Mouse (Mus musculus): ENCODE results near the gene Stk24. TPM values are rescaled to one million over a fixed set of nuclear protein-coding genes. Genes with fewer than 3 reads are reported as not detected.
A peak's percentile ranks its signal among the peaks of the same experiment; 100 is the strongest.

Stk24 gene
- polyA plus RNA-seq, 1 experiment, result 29.8 TPM

DNA sequence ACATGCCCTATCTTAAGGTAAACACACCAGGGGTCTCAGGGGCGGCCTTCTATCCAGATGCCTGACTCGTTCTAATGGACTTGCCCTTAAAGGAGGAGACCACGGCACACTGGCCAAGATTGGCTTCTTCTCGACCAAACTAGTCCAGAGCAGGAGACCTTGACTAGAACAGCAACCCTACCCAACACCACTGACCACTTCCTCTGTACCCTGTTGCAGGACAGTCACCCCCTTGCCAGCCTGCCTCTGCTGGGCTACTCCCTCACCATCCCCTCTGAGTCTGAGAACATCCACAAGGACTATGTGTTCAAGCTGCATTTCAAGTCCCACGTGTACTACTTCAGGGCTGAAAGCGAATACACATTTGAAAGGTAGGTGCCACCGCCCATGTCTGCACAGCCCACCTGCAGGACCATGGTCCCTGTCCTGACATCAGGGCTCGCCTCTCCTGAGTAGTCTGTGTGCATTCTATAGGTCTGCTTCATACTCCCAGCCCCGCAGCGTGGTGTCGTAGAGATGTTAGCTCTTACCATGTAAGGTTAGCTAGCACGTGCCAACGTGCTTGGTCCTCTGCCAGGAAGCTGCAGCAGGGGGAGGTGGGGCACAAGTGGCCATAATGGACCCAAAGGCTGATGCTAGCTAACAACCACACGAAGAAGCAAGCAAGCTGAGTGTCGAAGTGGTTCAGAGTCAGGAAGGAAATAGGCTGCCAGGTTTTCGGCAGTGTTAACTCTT is 99.0 kb downstream of the Stk24 start:
- TF ChIP-seq MYOG (IDR thresholded peaks at IDR 0.05; ENCODE audit: control insufficient read depth, extremely low read depth, insufficient read length) (no peak), FOSL1 (IDR thresholded peaks at IDR 0.05; ENCODE audit: insufficient read depth, low read length, poor library complexity, severe bottlenecking) (no peak), MYOD1 (IDR thresholded peaks at IDR 0.05; ENCODE audit: control insufficient read depth, insufficient read length, low read depth) (no peak), MAX (IDR thresholded peaks at IDR 0.05) (no peak), CTCF (IDR thresholded peaks at IDR 0.05; ENCODE audit: control insufficient read depth, insufficient read depth, insufficient read length) (no peak), USF1 (IDR thresholded peaks at IDR 0.05; ENCODE audit: low read depth) (no peak), CEBPB (IDR thresholded peaks at IDR 0.05; ENCODE audit: low read depth) (no peak)
- Histone ChIP-seq H3K79me3 (ENCODE audit: low read depth) (no peaks in the 10 kb centered on the region), H3K36me3 (ENCODE audit: control insufficient read depth, insufficient read depth) (peaks cover 63% of the 10 kb centered on the region), H3K4me3 (ENCODE audit: insufficient read depth, poor library complexity, severe bottlenecking) (no peak overlapping the region), H3K27me3 (ENCODE audit: control insufficient read depth, insufficient read depth, insufficient read length) (no peaks in the 10 kb centered on the region), H3K79me2 (ENCODE audit: control insufficient read depth, insufficient read depth) (no peaks in the 10 kb centered on the region), H3ac (ENCODE audit: control insufficient read depth, insufficient read length, low read depth) (no peak overlapping the region)

DNA sequence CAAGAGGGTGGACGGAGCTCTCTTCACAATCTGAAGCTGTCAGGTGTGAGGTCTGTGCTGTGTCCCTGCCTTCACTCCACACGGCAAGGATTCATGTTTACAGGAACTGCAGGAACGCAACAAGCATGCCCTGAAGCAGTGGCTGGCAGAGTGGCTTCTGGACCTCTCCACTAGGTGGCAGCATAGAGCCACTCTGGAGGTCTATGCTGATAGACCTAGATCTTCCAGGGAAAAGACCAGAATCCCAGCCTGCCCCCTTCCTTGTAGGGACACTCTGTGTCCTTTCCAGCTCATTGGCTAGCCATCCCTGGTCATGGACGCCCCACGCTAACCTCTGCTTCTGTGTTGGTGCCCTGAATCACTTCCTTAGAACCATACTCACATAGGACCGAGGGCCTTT is 100.7 kb downstream of the Stk24 start:
- no peak overlapping the region for H3ac ChIP-seq (ENCODE audit: control insufficient read depth, insufficient read length, low read depth)
- peaks cover 61% of the 10 kb centered on the region for H3K36me3 ChIP-seq (ENCODE audit: control insufficient read depth, insufficient read depth)
- H3K79me3 ChIP-seq (ENCODE audit: low read depth), result no peaks in the 10 kb centered on the region
- no peaks in the 10 kb centered on the region for H3K79me2 ChIP-seq (ENCODE audit: control insufficient read depth, insufficient read depth)
- TF ChIP-seq CTCF (IDR thresholded peaks at IDR 0.05; ENCODE audit: control insufficient read depth, insufficient read depth, insufficient read length) (peak; percentile 84), MYOG (IDR thresholded peaks at IDR 0.05; ENCODE audit: control insufficient read depth, extremely low read depth, insufficient read length) (no peak)
- no peaks in the 10 kb centered on the region for H3K27me3 ChIP-seq (ENCODE audit: control insufficient read depth, insufficient read depth, insufficient read length)
- no peak overlapping the region for H3K4me3 ChIP-seq (ENCODE audit: insufficient read depth, poor library complexity, severe bottlenecking)

DNA sequence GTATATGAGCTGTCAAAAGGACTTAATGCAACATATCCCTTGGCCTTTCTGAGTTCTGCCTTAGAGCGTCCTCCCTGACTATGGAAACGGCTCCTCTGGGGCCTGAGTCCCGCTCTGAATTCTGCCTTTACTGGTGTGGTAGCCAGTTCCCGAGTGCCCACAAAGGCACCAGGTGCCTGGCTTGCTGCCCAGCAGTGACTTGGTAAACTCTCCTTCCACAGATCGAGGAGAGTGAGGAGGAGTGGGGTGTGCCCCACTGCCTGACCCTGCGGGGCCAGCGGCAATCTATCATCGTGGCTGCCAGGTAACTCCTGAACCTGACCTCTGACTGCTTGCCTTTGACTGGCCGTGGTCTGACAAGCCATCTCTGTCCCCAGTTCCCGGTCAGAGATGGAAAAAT is 103.8 kb downstream of the Stk24 start:
- peaks cover 61% of the 10 kb centered on the region for H3K36me3 ChIP-seq (ENCODE audit: control insufficient read depth, insufficient read depth)

DNA sequence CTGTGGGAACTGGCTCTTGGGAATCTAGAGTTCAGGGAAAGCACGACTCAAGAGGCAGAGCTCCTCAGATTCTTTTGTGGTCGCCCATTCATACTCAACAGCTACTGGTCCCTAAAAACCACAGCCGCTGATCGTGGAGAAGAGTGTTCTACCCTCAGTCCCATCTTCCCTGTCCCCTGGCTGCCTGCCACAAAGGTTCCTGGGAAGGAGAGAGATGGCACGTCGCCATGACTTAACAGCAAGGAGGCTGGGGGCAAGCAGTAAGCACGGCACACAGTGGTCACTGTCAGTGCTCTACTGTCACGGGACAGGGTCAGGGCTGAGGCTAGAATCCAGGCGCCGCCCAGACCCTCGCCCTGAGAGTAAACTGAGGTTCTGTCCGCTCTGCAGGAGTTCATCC is 104.8 kb downstream of the Stk24 start:
- Histone ChIP-seq H3K4me3 (ENCODE audit: insufficient read depth, poor library complexity, severe bottlenecking) (no peak overlapping the region), H3K36me3 (ENCODE audit: control insufficient read depth, insufficient read depth) (peaks cover 64% of the 10 kb centered on the region), H3K79me2 (ENCODE audit: control insufficient read depth, insufficient read depth) (no peaks in the 10 kb centered on the region), H3K27me3 (ENCODE audit: control insufficient read depth, insufficient read depth, insufficient read length) (no peaks in the 10 kb centered on the region), H3ac (ENCODE audit: control insufficient read depth, insufficient read length, low read depth) (no peak overlapping the region), H3K79me3 (ENCODE audit: low read depth) (no peaks in the 10 kb centered on the region)
- TF ChIP-seq MYOG (IDR thresholded peaks at IDR 0.05; ENCODE audit: control insufficient read depth, extremely low read depth, insufficient read length), result no peak
- TF ChIP-seq FOSL1 (IDR thresholded peaks at IDR 0.05; ENCODE audit: insufficient read depth, low read length, poor library complexity, severe bottlenecking), result no peak
- TF ChIP-seq MYOD1 (IDR thresholded peaks at IDR 0.05; ENCODE audit: control insufficient read depth, insufficient read length, low read depth), result no peak
- TF ChIP-seq CEBPB (IDR thresholded peaks at IDR 0.05; ENCODE audit: low read depth), result no peak
- TF ChIP-seq MAX (IDR thresholded peaks at IDR 0.05), result no peak
- no peak for TF ChIP-seq CTCF (IDR thresholded peaks at IDR 0.05; ENCODE audit: control insufficient read depth, insufficient read depth, insufficient read length)
- no peak for TF ChIP-seq USF1 (IDR thresholded peaks at IDR 0.05; ENCODE audit: low read depth)

More for the DNA sequence above, 103.8 kb downstream of the Stk24 start:
- Histone ChIP-seq H3K4me3 (ENCODE audit: insufficient read depth, poor library complexity, severe bottlenecking) (no peak overlapping the region), H3K79me3 (ENCODE audit: low read depth) (no peaks in the 10 kb centered on the region), H3K79me2 (ENCODE audit: control insufficient read depth, insufficient read depth) (no peaks in the 10 kb centered on the region), H3K27me3 (ENCODE audit: control insufficient read depth, insufficient read depth, insufficient read length) (no peaks in the 10 kb centered on the region), H3ac (ENCODE audit: control insufficient read depth, insufficient read length, low read depth) (no peak overlapping the region)
- TF ChIP-seq CTCF (IDR thresholded peaks at IDR 0.05; ENCODE audit: control insufficient read depth, insufficient read depth, insufficient read length), result no peak
- no peak for TF ChIP-seq MAX (IDR thresholded peaks at IDR 0.05)
- TF ChIP-seq USF1 (IDR thresholded peaks at IDR 0.05; ENCODE audit: low read depth), result no peak
- no peak for TF ChIP-seq CEBPB (IDR thresholded peaks at IDR 0.05; ENCODE audit: low read depth)
- no peak for TF ChIP-seq FOSL1 (IDR thresholded peaks at IDR 0.05; ENCODE audit: insufficient read depth, low read length, poor library complexity, severe bottlenecking)
- no peak for TF ChIP-seq MYOD1 (IDR thresholded peaks at IDR 0.05; ENCODE audit: control insufficient read depth, insufficient read length, low read depth)
- no peak for TF ChIP-seq MYOG (IDR thresholded peaks at IDR 0.05; ENCODE audit: control insufficient read depth, extremely low read depth, insufficient read length)

DNA sequence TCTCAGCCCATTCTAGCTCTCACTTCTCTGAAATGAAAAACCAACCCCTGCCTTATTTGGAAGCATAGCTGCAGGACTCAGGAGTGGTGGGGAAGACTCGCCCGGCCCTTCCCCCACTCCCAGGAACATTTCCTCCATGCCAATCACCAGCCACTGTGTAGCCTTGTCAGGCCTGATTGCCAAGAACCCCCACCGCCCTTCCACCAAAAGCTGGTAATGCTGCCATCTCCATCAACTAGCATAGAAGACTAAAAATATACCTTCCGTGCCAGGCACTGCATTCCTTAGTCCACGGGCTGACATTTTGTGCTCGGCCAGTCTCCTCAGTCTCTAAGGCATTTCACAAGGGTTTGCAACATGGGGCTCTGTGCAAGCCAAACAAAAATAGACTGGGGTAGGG is 109.3 kb downstream of the Stk24 start:
- TF ChIP-seq USF1 (IDR thresholded peaks at IDR 0.05; ENCODE audit: low read depth) (no peak), MYOD1 (IDR thresholded peaks at IDR 0.05; ENCODE audit: control insufficient read depth, insufficient read length, low read depth) (no peak)
- H3K27me3 ChIP-seq (ENCODE audit: control insufficient read depth, insufficient read depth, insufficient read length), result no peaks in the 10 kb centered on the region

DNA sequence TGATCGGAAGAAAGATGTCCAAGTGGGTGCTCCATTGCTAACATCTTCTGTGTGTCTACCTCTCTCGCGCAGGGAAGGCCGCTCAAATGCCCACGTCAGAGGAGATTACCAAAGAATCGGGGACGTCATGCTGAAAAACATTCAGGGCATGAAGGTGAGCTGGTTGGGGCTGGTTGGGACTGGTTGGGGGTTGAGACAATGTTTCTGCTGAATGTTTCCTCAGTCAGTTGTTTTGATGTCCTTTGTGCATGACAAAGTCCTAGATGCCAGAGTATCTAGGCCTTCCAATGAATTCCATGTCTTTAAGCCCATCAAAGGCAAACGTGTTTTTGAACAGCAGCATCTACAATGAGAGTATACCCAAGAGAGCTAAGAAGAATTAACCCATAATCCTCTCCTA is 112.0 kb downstream of the Stk24 start:
- Histone ChIP-seq H3K27me3 (ENCODE audit: control insufficient read depth, insufficient read depth, insufficient read length) (no peaks in the 10 kb centered on the region), H3K79me3 (ENCODE audit: low read depth) (no peaks in the 10 kb centered on the region), H3ac (ENCODE audit: control insufficient read depth, insufficient read length, low read depth) (no peak overlapping the region), H3K4me3 (ENCODE audit: insufficient read depth, poor library complexity, severe bottlenecking) (no peak overlapping the region), H3K79me2 (ENCODE audit: control insufficient read depth, insufficient read depth) (no peaks in the 10 kb centered on the region), H3K36me3 (ENCODE audit: control insufficient read depth, insufficient read depth) (peaks cover 50% of the 10 kb centered on the region)
- no peak for TF ChIP-seq CEBPB (IDR thresholded peaks at IDR 0.05; ENCODE audit: low read depth)
- no peak for TF ChIP-seq FOSL1 (IDR thresholded peaks at IDR 0.05; ENCODE audit: insufficient read depth, low read length, poor library complexity, severe bottlenecking)
- no peak for TF ChIP-seq MYOG (IDR thresholded peaks at IDR 0.05; ENCODE audit: control insufficient read depth, extremely low read depth, insufficient read length)
- TF ChIP-seq USF1 (IDR thresholded peaks at IDR 0.05; ENCODE audit: low read depth), result no peak
- no peak for TF ChIP-seq MAX (IDR thresholded peaks at IDR 0.05)
- TF ChIP-seq CTCF (IDR thresholded peaks at IDR 0.05; ENCODE audit: control insufficient read depth, insufficient read depth, insufficient read length), result no peak
- TF ChIP-seq MYOD1 (IDR thresholded peaks at IDR 0.05; ENCODE audit: control insufficient read depth, insufficient read length, low read depth), result no peak

More for the DNA sequence above, 109.3 kb downstream of the Stk24 start:
- peaks cover 65% of the 10 kb centered on the region for H3K36me3 ChIP-seq (ENCODE audit: control insufficient read depth, insufficient read depth)
- no peaks in the 10 kb centered on the region for H3K79me2 ChIP-seq (ENCODE audit: control insufficient read depth, insufficient read depth)
- H3ac ChIP-seq (ENCODE audit: control insufficient read depth, insufficient read length, low read depth), result no peak overlapping the region
- no peak overlapping the region for H3K4me3 ChIP-seq (ENCODE audit: insufficient read depth, poor library complexity, severe bottlenecking)
- H3K79me3 ChIP-seq (ENCODE audit: low read depth), result no peaks in the 10 kb centered on the region

Measured in C2C12 (cell line).